Mouse (Mus musculus): ENCODE results near the gene Mbl1.

GRCm38 (mm10) chr14:41167278-41167677 is 16.0 kb downstream of the Mbl1 start:
- TF ChIP-seq CTCF (IDR thresholded peaks at IDR 0.05; ENCODE audit: control insufficient read depth, insufficient read depth, insufficient replicate concordance, low read depth, low read length): no peak
- no peak for TF ChIP-seq POLR2A (IDR thresholded peaks at IDR 0.05; ENCODE audit: control insufficient read depth, low read depth, low read length)

Data from testis, adult 2 months (tissue).